Mouse (Mus musculus) intestine, postnatal 0 days (tissue): ENCODE measurements around the gene Tubb1. TPM values are rescaled to one million over a fixed set of nuclear protein-coding genes. Genes with fewer than 3 reads are reported as not detected.

ENCODE experiments used
- ATAC-seq: fragments of 200-750 bp; cut with Nextera tagmentation; 2 replicates; pipeline ENCODE4 v1.8.0; 2017; ENCODE audit warnings: mild to moderate bottlenecking, moderate TSS enrichment, moderate library complexity
- H3K27ac ChIP-seq: fragments of 300-500 bp; sonication (generic); 2 replicates; pipeline ENCODE4 v1.5.1; 2014; ENCODE audit warnings: mild to moderate bottlenecking, low read depth, low read length, moderate library complexity
- H3K27me3 ChIP-seq: fragments of 300-500 bp; sonication (generic); replicated peaks from 2 replicates; pipeline ENCODE4 v1.6.1; 2014; ENCODE audit warnings: low read length, mixed read lengths; ENCODE audit not compliant: control insufficient read depth, insufficient read depth
- H3K36me3 ChIP-seq: fragments of 300-500 bp; sonication (generic); 2 replicates; pipeline ENCODE4 v1.6.1; 2014; ENCODE audit warnings: mild to moderate bottlenecking, moderate library complexity; ENCODE audit not compliant: control insufficient read depth, insufficient read depth
- H3K4me1 ChIP-seq: fragments of 300-500 bp; sonication (generic); replicated peaks from 2 replicates; pipeline ENCODE4 v1.6.1; 2014; ENCODE audit warnings: antibody characterized with exemption, low read length, mixed read lengths; ENCODE audit not compliant: control insufficient read depth, insufficient read depth
- H3K4me2 ChIP-seq: fragments of 300-500 bp; sonication (generic); replicated peaks from 2 replicates; pipeline ENCODE4 v1.6.1; 2014; ENCODE audit warnings: low read depth, mild to moderate bottlenecking, moderate library complexity
- H3K4me3 ChIP-seq: fragments of 300-500 bp; sonication (generic); 2 replicates; pipeline ENCODE4 v1.5.1; 2014; ENCODE audit warnings: low read depth, low read length
- H3K9ac ChIP-seq: fragments of 300-500 bp; sonication (generic); 2 replicates; pipeline ENCODE4 v1.6.1; 2014; ENCODE audit warnings: mild to moderate bottlenecking, low read depth, low read length
- H3K9me3 ChIP-seq: fragments of 300-500 bp; sonication (generic); 2 replicates; pipeline ENCODE4 v1.6.1; 2016; ENCODE audit warnings: mixed run types; ENCODE audit not compliant: control insufficient read depth
- CTCF ChIP-seq: sonication (generic); IDR thresholded peaks from 2 replicates; pipeline ENCODE4 v1.5.1; 2016; ENCODE audit warnings: low read depth, mild to moderate bottlenecking, control low read depth, antibody characterized with exemption, moderate library complexity
- WGBS: fragments of 180-500 bp; shearing (Covaris S2); extraction: QIAGEN DNeasy Blood & Tissue Kit; methylation state at CpG from one replicate; pipeline ENCODE4 v1.1.7; 2014; 5-methylcytosine and 5-hydroxymethylcytosine counted together
- polyA plus RNA-seq: library from polyadenylated mRNA; unstranded; fragments of >200 nt; fragmentation: Nextera tagmentation; extraction: Ambion mirVana; gene quantifications from 2 replicates; pipeline ENCODE4 v1.2.1, GENCODE M21; 2015

Gene Tubb1
- polyA plus RNA-seq, 1 experiment from 2014 or later = not detected

DNA sequence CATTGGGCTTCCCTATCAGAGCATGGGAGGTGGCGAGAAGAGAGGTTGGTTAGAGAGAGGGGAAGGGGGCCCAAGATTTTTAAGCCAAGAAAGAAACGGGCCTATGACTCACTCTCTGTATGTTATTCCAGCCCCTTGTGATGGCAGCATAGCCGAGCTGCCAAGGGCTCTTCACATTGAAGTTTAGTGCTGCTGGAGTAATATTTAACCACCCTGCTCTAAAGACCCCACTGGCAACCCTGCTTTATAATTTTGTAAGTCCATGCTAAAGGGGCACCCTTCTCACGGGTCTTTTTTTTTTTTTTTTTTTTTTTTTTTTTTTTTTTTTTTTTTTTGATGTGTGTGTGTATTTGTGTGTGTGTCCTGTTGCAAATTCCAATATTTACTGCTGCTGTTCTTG lies 8.6 kb upstream of the Tubb1 start:
- H3K36me3 ChIP-seq = no peaks in the 10 kb centered on the region; the same call in 1 of the 2 replicates
- H3K4me1 ChIP-seq = peaks cover under 1% of the 10 kb centered on the region; the same call in 1 of the 2 replicates
- no peak overlapping the region for H3K27ac ChIP-seq
- no peak overlapping the region for H3K9ac ChIP-seq
- no peak for ATAC-seq
- H3K4me3 ChIP-seq = no peak overlapping the region
- H3K27me3 ChIP-seq = no peaks in the 10 kb centered on the region
- no peak for TF ChIP-seq CTCF
- no peaks in the 10 kb centered on the region for H3K9me3 ChIP-seq
- H3K4me2 ChIP-seq = peak overlapping the region; percentile 21; the same call in 1 of the 2 replicates
- 53% methylated on average over 4 of the region's 4 CpGs for WGBS

DNA sequence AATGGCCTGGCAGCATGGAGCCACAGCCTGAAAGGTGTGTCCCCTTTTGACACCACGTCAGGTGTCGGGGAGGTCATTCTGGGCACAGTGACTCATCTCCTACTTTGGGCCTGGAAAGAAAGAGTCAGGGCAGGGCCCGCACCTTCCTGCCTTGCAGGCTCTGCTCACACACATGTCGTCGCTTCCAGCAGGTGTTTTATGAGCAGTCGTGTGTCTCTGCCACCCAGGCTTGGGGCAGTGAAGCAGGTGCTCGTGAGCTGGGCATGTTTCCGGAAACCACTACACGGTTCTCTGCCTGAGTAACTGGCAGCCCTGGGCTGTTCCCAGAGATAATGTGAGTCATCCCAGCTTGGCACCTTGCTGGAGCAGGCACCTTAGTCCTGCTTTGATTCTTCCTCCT lies 8.0 kb upstream of the Tubb1 start:
- peak; percentile 58 for ATAC-seq
- Histone ChIP-seq H3K27me3 (no peaks in the 10 kb centered on the region), H3K36me3 (no peaks in the 10 kb centered on the region), H3K4me1 (no peaks in the 10 kb centered on the region), H3K27ac (peak overlapping the region; percentile 15; the same call in 1 of the 2 replicates), H3K4me2 (0 out of 2 replicates have a peak overlapping the region, but pooled peaks have one; percentile 9), H3K9me3 (no peaks in the 10 kb centered on the region), H3K4me3 (no peak overlapping the region), H3K9ac (no peak overlapping the region)
- no peak for TF ChIP-seq CTCF
- 38% methylated on average over 9 of the region's 9 CpGs for WGBS

DNA sequence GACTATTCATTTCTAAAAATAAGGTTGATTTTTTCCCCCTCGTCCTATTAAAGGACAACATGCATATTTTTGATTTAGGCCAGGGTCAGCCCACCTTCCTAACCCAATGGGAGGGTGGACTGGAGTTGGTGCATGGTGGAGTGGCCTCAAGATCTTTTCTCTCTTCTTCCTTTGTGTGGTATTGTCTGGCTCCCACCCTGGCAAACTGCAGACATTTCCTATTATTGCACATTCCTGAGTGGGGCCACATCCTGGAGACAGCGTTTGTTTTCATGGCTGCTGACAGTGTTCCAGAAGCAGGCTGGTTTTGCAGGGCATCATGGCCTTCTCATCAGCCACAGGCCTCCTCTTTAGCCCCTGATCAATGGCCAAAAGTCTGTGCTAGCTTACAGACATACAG lies 7.4 kb upstream of the Tubb1 start:
- Histone ChIP-seq H3K4me3 (no peak overlapping the region), H3K9me3 (no peaks in the 10 kb centered on the region), H3K4me1 (no peaks in the 10 kb centered on the region), H3K4me2 (no peak overlapping the region), H3K36me3 (no peaks in the 10 kb centered on the region), H3K27me3 (no peaks in the 10 kb centered on the region), H3K9ac (no peak overlapping the region), H3K27ac (no peak overlapping the region)
- no peak for TF ChIP-seq CTCF
- WGBS = 55% methylated on average over 2 of the region's 2 CpGs
- ATAC-seq = no peak

DNA sequence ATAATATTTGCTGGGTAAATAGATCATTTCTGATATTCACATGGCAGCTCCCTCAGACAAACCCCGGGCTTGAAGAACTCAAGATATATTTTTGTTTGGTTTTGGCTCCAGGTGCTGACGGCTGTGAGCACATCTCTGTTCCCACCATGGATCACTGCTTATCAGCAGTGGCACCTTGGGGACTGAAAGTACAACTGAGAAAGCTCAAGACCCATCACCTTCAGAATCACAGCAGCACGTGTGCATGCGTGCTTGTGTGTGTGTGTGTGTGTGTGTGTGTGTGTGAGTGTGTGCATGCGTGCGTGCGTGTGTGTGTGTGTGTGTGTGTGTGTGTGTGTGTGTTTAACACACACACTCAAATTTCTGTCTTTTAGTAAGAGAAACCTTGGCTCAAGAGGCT lies 6.1 kb upstream of the Tubb1 start:
- 70% methylated on average over 7 of the region's 7 CpGs for WGBS
- Histone ChIP-seq H3K4me2 (no peak overlapping the region), H3K36me3 (no peaks in the 10 kb centered on the region), H3K9ac (no peak overlapping the region), H3K4me1 (no peaks in the 10 kb centered on the region), H3K27ac (no peak overlapping the region), H3K4me3 (no peak overlapping the region), H3K9me3 (no peaks in the 10 kb centered on the region), H3K27me3 (no peaks in the 10 kb centered on the region)
- no peak for TF ChIP-seq CTCF
- ATAC-seq = no peak

DNA sequence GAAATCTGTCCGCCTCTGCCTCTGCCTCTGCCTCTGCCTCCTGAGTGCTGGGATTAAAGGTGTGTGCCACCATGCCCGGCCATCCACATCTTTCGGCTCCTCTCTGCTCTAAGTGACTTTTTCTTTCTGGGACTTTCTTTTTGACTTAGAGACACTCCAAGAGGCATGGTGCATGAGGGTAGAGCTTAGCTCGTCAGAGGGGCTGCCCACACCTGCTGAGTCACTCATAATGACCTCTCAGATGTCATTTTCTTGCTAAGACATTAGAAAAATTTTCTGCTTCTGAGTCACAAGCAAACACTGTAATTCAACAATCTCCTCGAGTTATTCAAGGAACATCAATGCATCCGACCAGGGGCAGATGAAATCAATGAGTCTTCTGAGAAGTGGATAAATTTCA lies 5.5 kb upstream of the Tubb1 start:
- Histone ChIP-seq H3K4me1 (no peaks in the 10 kb centered on the region), H3K36me3 (no peaks in the 10 kb centered on the region), H3K27me3 (no peaks in the 10 kb centered on the region), H3K9ac (no peak overlapping the region), H3K9me3 (no peaks in the 10 kb centered on the region), H3K27ac (no peak overlapping the region), H3K4me2 (no peak overlapping the region), H3K4me3 (no peak overlapping the region)
- 71% methylated on average over 6 of the region's 6 CpGs for WGBS
- no peak for TF ChIP-seq CTCF
- no peak for ATAC-seq

DNA sequence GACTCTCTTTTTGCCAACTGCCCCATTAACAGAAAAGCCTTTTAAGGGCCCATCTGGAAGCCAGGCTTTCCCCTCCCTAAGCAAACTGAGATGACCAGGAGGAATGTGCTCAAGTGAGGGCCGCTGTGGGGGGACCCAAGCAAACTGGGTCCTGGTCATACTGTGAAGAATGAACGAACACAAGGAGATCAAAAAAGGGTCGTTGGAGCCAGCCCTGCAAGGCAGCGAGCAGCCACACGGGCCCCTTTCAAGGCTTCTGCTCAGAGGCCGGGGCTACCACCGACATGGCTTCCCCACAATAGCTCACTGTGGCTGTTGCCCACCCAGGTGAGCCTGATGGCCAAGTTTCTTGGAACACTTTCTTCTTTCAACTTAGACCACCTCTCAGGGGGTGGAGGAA lies 4.0 kb upstream of the Tubb1 start:
- Histone ChIP-seq H3K9me3 (no peaks in the 10 kb centered on the region), H3K27me3 (no peaks in the 10 kb centered on the region), H3K36me3 (no peaks in the 10 kb centered on the region), H3K27ac (no peak overlapping the region), H3K4me1 (no peaks in the 10 kb centered on the region), H3K4me2 (no peak overlapping the region), H3K9ac (no peak overlapping the region), H3K4me3 (no peak overlapping the region)
- 43% methylated on average over 7 of the region's 7 CpGs for WGBS
- no peak for TF ChIP-seq CTCF
- ATAC-seq = no peak

DNA sequence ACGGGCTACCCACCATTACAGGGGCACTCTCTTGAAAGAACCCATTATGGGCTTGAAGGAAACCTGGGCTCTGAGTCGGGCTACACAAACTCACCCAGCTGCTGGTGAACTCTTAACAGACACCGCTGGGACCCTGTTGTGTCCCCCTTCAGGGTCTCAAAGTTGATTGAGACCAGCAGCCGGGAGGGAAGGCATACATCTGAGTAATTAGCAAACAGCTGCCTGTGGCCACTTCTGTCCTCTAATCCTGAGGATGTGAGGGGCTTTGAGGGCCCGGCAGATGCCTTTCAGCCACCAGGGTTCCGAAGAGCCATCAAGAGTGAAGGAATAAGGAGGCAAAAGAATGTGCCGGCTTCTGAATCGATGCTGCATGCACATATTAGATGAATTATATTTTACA lies 3.6 kb upstream of the Tubb1 start:
- ATAC-seq = no peak
- Histone ChIP-seq H3K36me3 (no peaks in the 10 kb centered on the region), H3K27ac (no peak overlapping the region), H3K27me3 (no peaks in the 10 kb centered on the region), H3K4me1 (no peaks in the 10 kb centered on the region), H3K4me2 (no peak overlapping the region), H3K4me3 (no peak overlapping the region), H3K9me3 (no peaks in the 10 kb centered on the region), H3K9ac (no peak overlapping the region)
- no peak for TF ChIP-seq CTCF
- WGBS = 70% methylated on average over 8 of the region's 8 CpGs
